Mouse (Mus musculus) midbrain, embryonic 11.5 days (tissue): ENCODE data around the gene Sipa1. TPM values are rescaled to one million over a fixed set of nuclear protein-coding genes. Genes with fewer than 3 reads are reported as not detected.
A peak's percentile ranks its signal among the peaks of the same experiment; 100 is the strongest.
"Not testable (repeated sequence)": the region's sequence is repeated elsewhere in the genome, so short reads cannot be mapped to it uniquely, and the experiment has no call there.

ENCODE experiments used
- ATAC-seq: fragments of 200-750 bp; cut with Nextera tagmentation; 2 replicates; pipeline ENCODE4 v1.8.0; 2017; ENCODE audit warnings: moderate TSS enrichment, moderate library complexity; ENCODE audit not compliant: low FRiP score
- DNase-seq: peaks from one replicate; pipeline ENCODE4 v3.0.0; 2015; ENCODE audit warnings: low spot score; ENCODE audit errors: missing footprints
- H3K27ac ChIP-seq: fragments of 300-500 bp; sonication (generic); 2 replicates; pipeline ENCODE4 v1.5.1; 2014; ENCODE audit warnings: low read depth, low read length
- H3K27me3 ChIP-seq: fragments of 300-500 bp; sonication (generic); 2 replicates; pipeline ENCODE4 v1.6.1; 2014; ENCODE audit warnings: mild to moderate bottlenecking, low read length, moderate library complexity, mixed read lengths; ENCODE audit not compliant: control insufficient read depth, insufficient read depth
- H3K36me3 ChIP-seq: fragments of 300-500 bp; sonication (generic); 2 replicates; pipeline ENCODE4 v1.6.1; 2014; ENCODE audit warnings: mild to moderate bottlenecking, low read length, moderate library complexity, mixed read lengths; ENCODE audit not compliant: control insufficient read depth, insufficient read depth
- H3K4me1 ChIP-seq: fragments of 300-500 bp; sonication (generic); 2 replicates; pipeline ENCODE4 v1.6.1; 2014; ENCODE audit warnings: low read length; ENCODE audit not compliant: control insufficient read depth, insufficient read depth
- H3K4me2 ChIP-seq: fragments of 300-500 bp; sonication (generic); 2 replicates; pipeline ENCODE4 v1.6.1; 2014; ENCODE audit warnings: mild to moderate bottlenecking, moderate library complexity
- H3K4me3 ChIP-seq: fragments of 300-500 bp; sonication (generic); 2 replicates; pipeline ENCODE4 v1.5.1; 2014; ENCODE audit warnings: low read depth, low read length
- H3K9ac ChIP-seq: fragments of 300-500 bp; sonication (generic); 2 replicates; pipeline ENCODE4 v1.6.1; 2014; ENCODE audit warnings: low read length
- H3K9me3 ChIP-seq: fragments of 300-500 bp; sonication (generic); 2 replicates; pipeline ENCODE4 v1.6.1; 2016; ENCODE audit warnings: low read length; ENCODE audit not compliant: control insufficient read depth
- WGBS: fragments of 180-500 bp; shearing (Covaris S2); extraction: QIAGEN DNeasy Blood & Tissue Kit; methylation state at CpG from one replicate; pipeline ENCODE4 v1.1.7; 2014; 5-methylcytosine and 5-hydroxymethylcytosine counted together
- polyA plus RNA-seq: library from polyadenylated mRNA; unstranded; fragments of >200 nt; fragmentation: Nextera tagmentation; extraction: Ambion mirVana; gene quantifications from 2 replicates; pipeline ENCODE4 v1.2.1, GENCODE M21; 2014

Sipa1 gene
- polyA plus RNA-seq, 1 experiment from 2014 or later, result 10.9 TPM

DNA sequence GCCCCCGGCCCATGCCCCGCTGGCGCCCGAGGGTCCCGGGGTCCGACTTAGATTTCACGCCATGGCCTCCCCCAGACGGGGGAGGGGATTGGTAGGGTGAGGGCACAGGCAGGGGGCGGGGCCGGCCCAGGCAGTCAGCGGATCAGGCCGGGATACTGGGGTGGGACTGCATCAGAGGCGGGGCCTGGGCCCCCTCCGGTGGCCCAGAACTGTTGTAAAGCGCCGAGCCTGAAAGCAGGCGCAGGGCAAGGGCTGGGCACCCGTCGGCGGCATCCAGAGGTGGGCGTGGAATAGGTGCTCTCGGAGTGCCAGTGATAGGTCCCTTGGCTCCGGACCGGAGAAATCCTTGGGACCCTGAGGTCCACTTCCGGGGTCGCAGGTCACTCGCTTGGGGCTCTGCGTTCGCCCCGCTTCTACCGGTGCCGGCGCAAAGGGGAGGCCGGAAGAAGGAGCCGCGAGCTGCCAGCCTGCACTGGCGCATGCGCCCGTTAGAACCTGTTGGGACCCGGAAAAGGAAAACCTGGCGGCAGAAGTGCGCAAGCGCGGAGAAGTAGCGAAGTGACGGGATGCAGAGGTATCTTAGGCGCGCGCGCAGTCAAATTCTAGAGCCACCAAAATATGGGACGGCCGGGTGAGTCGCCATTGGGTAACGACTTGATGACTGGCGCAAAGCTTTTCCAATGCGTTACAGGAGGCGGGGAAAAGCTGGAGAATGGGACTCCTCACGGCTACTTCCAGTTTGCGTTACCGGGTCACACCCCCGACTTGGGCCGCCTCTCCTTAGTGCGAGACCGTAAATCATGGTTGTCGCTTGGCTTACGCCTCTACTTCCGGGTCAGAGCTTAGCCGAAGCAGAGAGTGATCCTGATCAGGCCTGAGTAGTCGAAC is 24.9 kb upstream of the Sipa1 start, which contains the start of the genes Map3k11 and Pcnx3:
Gene Map3k11 (plus strand): TSS at position 543 of the 888 bp plus-strand sequence.
Gene Pcnx3 (minus strand): TSS at position 709 of the 888 bp plus-strand sequence.
- WGBS, result under 1% methylated on average over 69 of the region's 69 CpGs
- peak within 1 kb of the TSS; percentile 90 for H3K4me3 ChIP-seq
- peak within 1 kb of the TSS; percentile 99 for H3K4me2 ChIP-seq
- H3K27me3 ChIP-seq, result no peaks in the 10 kb centered on the region
- no peaks in the 10 kb centered on the region for H3K9me3 ChIP-seq
- ATAC-seq, result peak; percentile 91
- H3K9ac ChIP-seq, result peak within 1 kb of the TSS; percentile 85
- DNase-seq, result peak; percentile 99
- peaks cover 33% of the 10 kb centered on the region for H3K4me1 ChIP-seq
- peak within 1 kb of the TSS; percentile 76 for H3K27ac ChIP-seq
- peaks cover 20% of the 10 kb centered on the region for H3K36me3 ChIP-seq

DNA sequence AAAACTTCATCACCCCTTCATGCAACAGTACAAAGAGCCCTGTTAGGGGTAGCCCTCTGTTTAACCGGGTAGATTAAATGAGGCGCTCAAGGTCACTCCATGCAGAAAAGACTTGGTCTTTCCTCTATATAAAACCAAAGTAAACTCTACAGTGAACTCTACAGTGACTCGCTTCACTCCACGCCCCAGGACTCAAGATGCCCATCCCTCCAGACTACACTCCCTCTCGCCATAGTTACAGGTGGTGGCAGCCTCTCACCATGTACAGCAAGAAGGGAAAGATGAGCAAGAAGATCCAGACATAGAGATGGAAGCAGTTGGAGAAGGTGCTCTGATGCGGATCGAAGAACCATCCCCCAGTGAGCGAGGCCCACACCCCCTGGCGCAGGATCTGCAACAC is 24.2 kb upstream of the Sipa1 start:
- peak overlapping the region; percentile 99 for H3K4me2 ChIP-seq
- peak overlapping the region; percentile 76 for H3K27ac ChIP-seq
- no peak for DNase-seq
- H3K36me3 ChIP-seq, result peaks cover 25% of the 10 kb centered on the region
- peak overlapping the region; percentile 85 for H3K9ac ChIP-seq
- peak overlapping the region; percentile 90 for H3K4me3 ChIP-seq
- no peaks in the 10 kb centered on the region for H3K27me3 ChIP-seq
- ATAC-seq, result no peak
- no peaks in the 10 kb centered on the region for H3K9me3 ChIP-seq
- WGBS, result 21% methylated on average over 9 of the region's 9 CpGs
- peaks cover 33% of the 10 kb centered on the region for H3K4me1 ChIP-seq

DNA sequence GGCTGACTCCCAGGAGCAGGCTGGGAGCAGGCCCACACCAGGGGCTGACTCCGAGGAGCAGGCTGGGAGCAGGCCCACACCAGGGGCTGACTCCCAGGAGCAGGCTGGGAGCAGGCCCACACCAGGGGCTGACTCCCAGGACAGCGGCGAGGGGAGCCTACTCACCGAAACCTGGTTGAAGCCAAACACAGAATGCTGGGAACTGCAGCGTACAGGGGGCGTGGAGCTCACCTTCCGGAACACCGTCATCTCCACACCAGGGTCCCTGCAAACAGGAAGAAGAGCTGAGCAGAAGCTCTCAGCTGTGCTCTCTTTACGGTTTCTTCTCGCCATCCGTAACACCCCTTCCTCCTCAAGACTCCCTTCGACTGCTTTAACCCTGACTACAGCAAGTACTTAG is 23.4 kb upstream of the Sipa1 start:
- not testable (repeated sequence) for H3K27ac ChIP-seq, H3K4me2 ChIP-seq, H3K9ac ChIP-seq, DNase-seq, H3K9me3 ChIP-seq, ATAC-seq, H3K4me3 ChIP-seq, H3K27me3 ChIP-seq
- H3K36me3 ChIP-seq, result peaks cover 30% of the 10 kb centered on the region
- WGBS, result 88% methylated on average over 12 of the region's 12 CpGs
- H3K4me1 ChIP-seq, result peaks cover 28% of the 10 kb centered on the region

DNA sequence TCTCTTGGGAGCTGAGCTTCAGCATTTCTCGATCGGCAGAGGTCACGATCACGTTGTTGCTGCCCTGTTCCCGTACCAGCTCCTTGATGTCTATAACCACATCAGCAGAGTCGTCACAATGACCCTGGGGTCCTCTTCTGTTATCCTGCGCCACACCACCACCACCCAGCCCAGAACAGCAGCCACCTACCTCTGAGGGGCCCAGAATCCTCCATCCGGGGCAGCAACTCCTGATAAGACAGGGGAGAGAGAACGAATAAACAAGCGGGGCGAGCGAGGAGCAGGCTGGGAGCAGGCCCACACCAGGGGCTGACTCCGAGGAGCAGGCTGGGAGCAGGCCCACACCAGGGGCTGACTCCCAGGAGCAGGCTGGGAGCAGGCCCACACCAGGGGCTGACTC is 22.9 kb upstream of the Sipa1 start:
- ATAC-seq, result no peak

DNA sequence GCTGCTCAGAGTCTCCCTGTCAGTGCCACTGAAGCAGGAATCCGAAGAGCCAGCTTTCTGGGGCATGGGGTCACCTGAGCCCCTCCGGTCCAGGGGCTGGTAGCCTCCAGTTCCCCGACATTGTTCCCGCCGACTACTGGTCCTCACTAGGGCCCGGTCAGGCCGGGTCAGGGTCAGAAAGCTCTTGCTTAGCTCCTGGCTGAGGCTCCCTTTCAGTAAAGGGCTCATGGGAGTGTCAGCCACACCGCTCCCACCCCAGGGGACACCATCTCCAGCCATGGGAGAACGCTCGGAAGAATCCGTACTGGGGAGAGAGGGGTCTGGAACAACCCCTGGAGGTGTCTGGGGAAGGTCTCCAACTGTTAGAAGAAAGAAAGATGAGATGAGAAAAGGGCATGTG is 22.4 kb upstream of the Sipa1 start:
- Histone ChIP-seq H3K27me3 (no peaks in the 10 kb centered on the region), H3K4me1 (peaks cover 20% of the 10 kb centered on the region), H3K9me3 (no peaks in the 10 kb centered on the region), H3K27ac (no peak overlapping the region), H3K4me3 (no peak overlapping the region), H3K4me2 (no peak overlapping the region), H3K36me3 (peaks cover 36% of the 10 kb centered on the region), H3K9ac (no peak overlapping the region)
- 95% methylated on average over 11 of the region's 11 CpGs for WGBS
- DNase-seq, result no peak
- no peak for ATAC-seq

More for the DNA sequence above, 22.9 kb upstream of the Sipa1 start:
- Histone ChIP-seq H3K27me3 (no peaks in the 10 kb centered on the region), H3K4me2 (no peak overlapping the region), H3K27ac (no peak overlapping the region), H3K4me1 (peaks cover 25% of the 10 kb centered on the region), H3K9me3 (no peaks in the 10 kb centered on the region), H3K9ac (no peak overlapping the region), H3K4me3 (no peak overlapping the region), H3K36me3 (peaks cover 32% of the 10 kb centered on the region)
- 92% methylated on average over 13 of the region's 13 CpGs for WGBS
- DNase-seq, result no peak

DNA sequence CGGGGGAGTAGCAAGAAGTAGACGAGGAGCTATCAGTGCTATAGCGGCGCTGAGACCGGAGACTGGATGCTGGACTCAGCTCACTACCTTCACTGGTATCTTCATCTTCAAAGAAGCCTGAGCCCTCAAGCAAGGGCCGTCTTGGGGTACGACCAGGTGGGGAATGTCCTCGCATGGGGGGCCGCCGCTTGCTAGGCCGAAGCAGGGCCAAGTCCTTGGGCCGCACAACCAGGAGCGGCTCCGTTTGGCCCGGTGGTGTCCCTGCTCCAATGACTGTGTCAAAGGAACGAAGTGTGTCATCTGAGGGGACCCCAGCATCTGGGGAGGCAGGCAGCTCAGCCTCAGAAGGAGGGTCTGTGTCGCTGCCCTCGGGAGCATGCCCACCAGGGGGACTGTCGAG is 21.9 kb upstream of the Sipa1 start:
- no peak overlapping the region for H3K4me2 ChIP-seq
- no peaks in the 10 kb centered on the region for H3K27me3 ChIP-seq
- H3K4me1 ChIP-seq, result peaks cover 16% of the 10 kb centered on the region
- DNase-seq (no peak), ATAC-seq (no peak)
- 95% methylated on average over 19 of the region's 19 CpGs for WGBS
- H3K36me3 ChIP-seq, result peaks cover 36% of the 10 kb centered on the region
- H3K27ac ChIP-seq, result no peak overlapping the region
- H3K9me3 ChIP-seq, result no peaks in the 10 kb centered on the region
- H3K4me3 ChIP-seq, result no peak overlapping the region
- no peak overlapping the region for H3K9ac ChIP-seq

DNA sequence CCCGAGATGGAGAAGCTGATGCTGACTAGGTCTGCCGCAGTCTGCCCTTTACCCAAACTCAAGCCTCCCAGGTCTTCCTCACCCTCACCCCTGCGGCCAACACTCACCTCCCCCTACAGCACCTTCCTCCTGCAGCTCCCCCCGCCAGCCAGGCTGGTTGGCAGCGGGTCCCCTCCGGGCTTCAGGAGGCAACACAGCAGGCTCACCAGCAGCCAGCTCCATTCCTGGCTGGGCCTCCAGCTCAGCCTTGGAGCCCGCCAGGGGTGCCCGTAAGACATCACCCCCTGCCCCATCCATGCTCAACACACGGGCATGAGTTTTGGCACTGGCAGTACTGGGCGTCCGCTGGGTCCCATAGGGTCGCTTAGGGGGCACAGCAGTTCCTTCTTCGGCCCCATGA is 21.5 kb upstream of the Sipa1 start:
- H3K9ac ChIP-seq, result no peak overlapping the region
- 87% methylated on average over 13 of the region's 13 CpGs for WGBS
- peaks cover 37% of the 10 kb centered on the region for H3K36me3 ChIP-seq
- no peak overlapping the region for H3K27ac ChIP-seq
- H3K4me2 ChIP-seq, result no peak overlapping the region
- H3K27me3 ChIP-seq, result no peaks in the 10 kb centered on the region
- no peak overlapping the region for H3K4me3 ChIP-seq
- ATAC-seq (no peak), DNase-seq (no peak)
- H3K4me1 ChIP-seq, result peaks cover 11% of the 10 kb centered on the region
- H3K9me3 ChIP-seq, result no peaks in the 10 kb centered on the region

DNA sequence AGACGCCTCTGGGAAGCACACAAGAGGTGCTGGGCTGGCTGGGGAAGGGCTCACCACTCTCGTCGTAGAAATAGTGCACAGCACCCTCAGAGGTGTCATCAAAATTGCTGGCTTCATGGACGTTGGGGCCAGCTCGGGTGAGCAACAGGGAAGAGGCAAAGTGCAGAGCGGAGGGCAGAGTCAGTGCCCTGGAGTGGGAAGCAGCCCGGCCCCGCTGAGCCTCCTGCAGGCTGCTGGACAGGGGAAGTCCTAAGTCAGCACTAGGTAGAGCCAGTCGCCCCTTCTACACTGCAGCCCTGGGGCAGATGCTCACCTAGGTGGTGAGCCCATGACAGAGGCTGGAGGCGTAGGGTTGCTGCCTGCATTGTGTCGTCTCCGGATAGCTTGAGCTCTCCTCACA is 20.7 kb upstream of the Sipa1 start:
- 94% methylated on average over 12 of the region's 12 CpGs for WGBS
- Histone ChIP-seq H3K4me1 (peaks cover 8% of the 10 kb centered on the region; the same call in 1 of the 2 replicates), H3K36me3 (peaks cover 42% of the 10 kb centered on the region), H3K9me3 (no peaks in the 10 kb centered on the region), H3K4me3 (no peak overlapping the region), H3K27me3 (no peaks in the 10 kb centered on the region), H3K4me2 (no peak overlapping the region), H3K9ac (no peak overlapping the region), H3K27ac (no peak overlapping the region)
- DNase-seq, result no peak
- no peak for ATAC-seq

DNA sequence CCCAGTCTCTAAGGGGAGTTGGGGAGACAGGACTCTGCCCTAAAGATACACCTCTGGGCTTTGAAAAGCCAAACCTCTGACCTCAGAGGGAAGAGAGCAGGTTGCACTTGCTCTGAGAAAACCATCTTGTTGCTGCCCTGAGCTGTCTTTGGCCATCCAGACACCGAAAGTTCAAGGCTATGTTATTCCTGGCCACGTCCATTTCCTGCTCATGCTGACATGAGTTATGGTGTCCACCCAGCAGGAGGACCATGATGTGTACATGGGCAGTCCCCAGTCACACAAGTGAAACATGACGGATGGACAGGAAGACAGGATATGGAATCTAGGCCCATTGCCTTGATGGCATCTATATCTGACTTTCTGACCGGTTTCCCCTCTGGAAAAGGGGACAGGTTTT is 16.9 kb upstream of the Sipa1 start:
- 92% methylated on average over 4 of the region's 4 CpGs for WGBS
- Histone ChIP-seq H3K4me3 (no peak overlapping the region), H3K36me3 (peaks cover 49% of the 10 kb centered on the region), H3K9ac (no peak overlapping the region), H3K4me2 (no peak overlapping the region), H3K9me3 (no peaks in the 10 kb centered on the region), H3K27me3 (no peaks in the 10 kb centered on the region), H3K27ac (no peak overlapping the region), H3K4me1 (no peaks in the 10 kb centered on the region)
- DNase-seq (no peak), ATAC-seq (no peak)
